Mouse (Mus musculus) left cerebral cortex, adult 11 months (tissue): ENCODE data around the gene Itpa.

ENCODE experiments used
- DNase-seq: peaks from one replicate; pipeline ENCODE4 v3.0.0; 2022; ENCODE audit warnings: low spot score

Itpa gene

GRCm38 (mm10) chr2:130728906-130729585 lies 61.6 kb downstream of the Itpa start:
- DNase-seq, result no peak

GRCm38 (mm10) chr2:130730746-130731145 lies 63.3 kb downstream of the Itpa start:
- no peak for DNase-seq
